Mouse (Mus musculus) heart, postnatal 0 days (tissue): ENCODE data around the gene Popdc3. TPM values are rescaled to one million over a fixed set of nuclear protein-coding genes. Genes with fewer than 3 reads are reported as not detected.
A peak's percentile ranks its signal among the peaks of the same experiment; 100 is the strongest.

Experiments
- ATAC-seq: fragments of 200-750 bp; cut with Nextera tagmentation; 2 replicates; pipeline ENCODE4 v1.8.0; 2017; ENCODE audit warnings: low read depth, moderate number of reproducible peaks, moderate library complexity; ENCODE audit not compliant: insufficient read depth
- DNase-seq: peaks from one replicate; pipeline ENCODE4 v3.0.0-alpha.2; 2016; ENCODE audit warnings: low spot score
- H3K27ac ChIP-seq: fragments of 300-500 bp; sonication (generic); 2 replicates; pipeline ENCODE4 v1.5.1; 2014; ENCODE audit warnings: low read depth, mild to moderate bottlenecking
- H3K27me3 ChIP-seq: fragments of 300-500 bp; sonication (generic); 2 replicates; pipeline ENCODE4 v1.6.1; 2014; ENCODE audit warnings: low read length, mixed read lengths; ENCODE audit not compliant: control insufficient read depth, insufficient read depth
- H3K36me3 ChIP-seq: fragments of 300-500 bp; sonication (generic); replicated peaks from 2 replicates; pipeline ENCODE4 v1.6.1; 2014; ENCODE audit warnings: low read length, mixed read lengths; ENCODE audit not compliant: control insufficient read depth, insufficient read depth
- H3K4me1 ChIP-seq: fragments of 300-500 bp; sonication (generic); 2 replicates; pipeline ENCODE4 v1.6.1; 2014; ENCODE audit warnings: antibody characterized with exemption; ENCODE audit not compliant: control insufficient read depth, insufficient read depth
- H3K4me2 ChIP-seq: fragments of 300-500 bp; sonication (generic); 2 replicates; pipeline ENCODE4 v1.6.1; 2014; ENCODE audit warnings: low read depth, mild to moderate bottlenecking, low read length, moderate library complexity
- H3K4me3 ChIP-seq: fragments of 300-500 bp; sonication (generic); 2 replicates; pipeline ENCODE4 v1.5.1; 2014; ENCODE audit warnings: low read depth, low read length
- H3K9ac ChIP-seq: fragments of 300-500 bp; sonication (generic); replicated peaks from 2 replicates; pipeline ENCODE4 v1.6.1; 2014; ENCODE audit warnings: low read depth, low read length, mixed read lengths
- H3K9me3 ChIP-seq: fragments of 300-500 bp; sonication (generic); replicated peaks from 2 replicates; pipeline ENCODE4 v1.6.1; 2016; ENCODE audit warnings: low read length; ENCODE audit not compliant: control insufficient read depth
- CTCF ChIP-seq: IDR thresholded peaks from 2 replicates; pipeline ENCODE4 v1.5.1; 2016; ENCODE audit warnings: antibody characterized with exemption, control low read depth, low read depth
- EP300 ChIP-seq: IDR thresholded peaks from 2 replicates; pipeline ENCODE4 v1.6.1; 2016; ENCODE audit warnings: antibody characterized with exemption, low read depth
- WGBS: fragments of 180-500 bp; shearing (Covaris S2); extraction: QIAGEN DNeasy Blood & Tissue Kit; methylation state at CpG from one replicate; pipeline ENCODE4 v1.1.7; 2014; 5-methylcytosine and 5-hydroxymethylcytosine counted together
- polyA plus RNA-seq: library from polyadenylated mRNA; unstranded; fragments of >200 nt; fragmentation: Nextera tagmentation; extraction: Ambion mirVana; gene quantifications from 2 replicates; pipeline ENCODE4 v1.2.1, GENCODE M21; 2015
- total RNA-seq: library from RNA; depleted of rRNA; stranded (reverse); fragments of >200 nt; gene quantifications from 2 replicates; pipeline ENCODE4 v1.2.3, GENCODE M21; 2014; ENCODE audit warnings: low replicate concordance

Gene Popdc3
- total and polyA plus RNA-seq, 2 experiments from 2014 or later: 50.6 to 71.9 TPM

- no peaks in the 10 kb centered on the region for H3K9me3 ChIP-seq
- no peak overlapping the region for H3K27ac ChIP-seq
- H3K9ac ChIP-seq: no peak overlapping the region
- no peak for DNase-seq
- H3K4me3 ChIP-seq: no peak overlapping the region
- H3K36me3 ChIP-seq: peaks cover 68% of the 10 kb centered on the region
- TF ChIP-seq EP300 (no peak), CTCF (no peak)
- H3K4me1 ChIP-seq: peaks cover 2% of the 10 kb centered on the region
- H3K4me2 ChIP-seq: no peak overlapping the region
- 94% methylated on average over 12 of the region's 12 CpGs for WGBS
- ATAC-seq: no peak
- H3K27me3 ChIP-seq: no peaks in the 10 kb centered on the region
Measured at GRCm38 (mm10) chr10:45151771-45152692, 25.9 kb upstream of the Popdc3 start.

DNA sequence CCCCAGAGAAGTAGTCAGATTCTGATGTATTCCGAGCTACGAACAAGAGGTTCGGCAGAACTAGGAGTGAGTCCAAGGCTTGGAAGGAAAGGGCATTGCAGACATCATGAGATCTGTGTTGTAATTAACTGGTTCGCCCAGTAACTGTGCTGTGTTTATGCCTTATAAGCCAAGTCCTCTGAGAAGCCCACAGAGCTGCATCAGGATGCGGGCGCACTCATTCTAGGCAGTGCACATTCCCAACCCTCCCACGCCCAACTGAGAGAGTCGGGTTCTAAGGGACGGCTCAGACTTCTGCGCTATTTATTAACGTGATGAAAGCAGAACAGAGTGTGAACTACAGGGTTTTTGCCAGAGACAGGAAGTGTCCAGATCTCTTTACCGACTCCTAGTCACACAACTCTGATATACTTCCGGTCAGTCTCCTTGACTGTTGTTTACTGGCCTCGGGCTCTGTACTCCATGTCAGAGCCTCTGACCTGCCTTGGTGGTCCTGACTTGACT, 23.3 kb upstream of the Popdc3 start:
- 45% methylated on average over 14 of the region's 14 CpGs for WGBS
- Histone ChIP-seq H3K9ac (no peak overlapping the region), H3K27ac (no peak overlapping the region), H3K4me2 (no peak overlapping the region), H3K27me3 (no peaks in the 10 kb centered on the region), H3K36me3 (peaks cover 81% of the 10 kb centered on the region), H3K9me3 (no peaks in the 10 kb centered on the region), H3K4me3 (no peak overlapping the region), H3K4me1 (no peaks in the 10 kb centered on the region; the same call in 1 of the 2 replicates)
- TF ChIP-seq CTCF (no peak), EP300 (no peak)
- ATAC-seq (0 out of 2 replicates have a peak, but pooled peaks have one; percentile 30), DNase-seq (no peak)

DNA sequence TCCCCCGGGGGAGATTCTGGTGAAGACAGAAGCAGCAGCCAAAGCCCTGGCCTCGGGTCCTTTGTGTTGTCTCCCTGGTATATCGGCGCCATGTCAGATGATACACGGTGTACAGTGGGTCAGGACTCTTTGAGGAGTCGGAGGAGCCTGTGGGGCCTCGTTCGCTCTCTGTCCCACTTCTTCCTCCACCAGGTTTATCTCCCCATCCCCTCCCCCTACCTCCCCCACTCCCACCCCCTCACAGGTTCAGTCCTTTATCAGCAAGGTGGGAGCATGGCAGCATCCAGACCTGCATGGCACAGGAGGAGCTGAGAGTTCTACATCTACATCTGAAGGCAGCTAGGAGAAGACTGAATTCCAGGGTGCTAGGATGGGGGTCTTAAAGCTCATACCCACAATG, 12.0 kb upstream of the Popdc3 start:
- WGBS: 77% methylated on average over 8 of the region's 8 CpGs
- Histone ChIP-seq H3K4me1 (no peaks in the 10 kb centered on the region), H3K4me3 (no peak overlapping the region), H3K27me3 (no peaks in the 10 kb centered on the region), H3K9me3 (no peaks in the 10 kb centered on the region), H3K4me2 (no peak overlapping the region), H3K36me3 (no peaks in the 10 kb centered on the region; the same call in 1 of the 2 replicates), H3K9ac (no peak overlapping the region), H3K27ac (no peak overlapping the region)
- TF ChIP-seq CTCF: no peak
- no peak for TF ChIP-seq EP300
- DNase-seq (no peak), ATAC-seq (no peak)

GRCm38 (mm10) chr10:45173927-45174326, 4.0 kb upstream of the Popdc3 start:
- DNase-seq (no peak), ATAC-seq (no peak)
- 47% methylated on average over 8 of the region's 8 CpGs for WGBS
- no peak overlapping the region for H3K27ac ChIP-seq
- H3K27me3 ChIP-seq: no peaks in the 10 kb centered on the region
- no peak overlapping the region for H3K4me3 ChIP-seq
- no peak for TF ChIP-seq CTCF
- TF ChIP-seq EP300: no peak
- no peaks in the 10 kb centered on the region for H3K36me3 ChIP-seq
- no peak overlapping the region for H3K9ac ChIP-seq
- no peak overlapping the region for H3K4me2 ChIP-seq
- H3K9me3 ChIP-seq: no peaks in the 10 kb centered on the region
- no peaks in the 10 kb centered on the region for H3K4me1 ChIP-seq

DNA sequence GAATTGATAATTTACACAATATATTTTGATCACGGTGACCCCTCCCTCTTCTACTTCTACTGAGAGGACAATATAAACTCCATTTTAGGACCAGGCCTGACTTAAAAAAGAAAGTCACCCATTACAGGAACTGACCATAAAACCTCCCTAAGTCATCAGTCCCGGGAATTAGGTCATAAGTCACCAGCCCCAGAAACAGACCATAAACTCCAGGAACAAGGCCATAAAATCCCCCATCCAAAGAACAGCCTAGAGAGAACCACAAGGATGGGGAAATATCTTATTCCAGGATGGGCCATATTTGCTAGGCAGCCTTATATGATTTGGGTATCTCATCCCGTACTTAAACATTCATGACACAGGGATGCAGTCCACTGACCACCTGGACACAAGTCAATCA, 3.6 kb upstream of the Popdc3 start:
- H3K27me3 ChIP-seq: no peaks in the 10 kb centered on the region
- no peaks in the 10 kb centered on the region for H3K9me3 ChIP-seq
- WGBS: 88% methylated on average over 3 of the region's 3 CpGs
- H3K4me2 ChIP-seq: no peak overlapping the region
- no peak for ATAC-seq
- no peaks in the 10 kb centered on the region for H3K4me1 ChIP-seq
- no peak overlapping the region for H3K27ac ChIP-seq
- no peak for DNase-seq
- no peak overlapping the region for H3K4me3 ChIP-seq
- TF ChIP-seq CTCF: no peak
- no peak for TF ChIP-seq EP300
- no peak overlapping the region for H3K9ac ChIP-seq
- no peaks in the 10 kb centered on the region for H3K36me3 ChIP-seq
